Mouse (Mus musculus) cerebellum, postnatal 10 days (tissue): ENCODE data around the gene Knstrn.

Experiments used
- DNase-seq, 2 experiments: peaks; one replicate each; pipeline ENCODE4 v3.0.0; 2021; ENCODE audit warnings: mixed read lengths in 2 of 2

Knstrn gene

GRCm38 (mm10) chr2:118813981-118814836 lies at the start of gene Knstrn:
TSS of gene Knstrn (plus strand) at chr2:118814003.
- DNase-seq: peak; percentile 92 to 97

GRCm38 (mm10) chr2:118764094-118764831 lies 49.5 kb upstream of the Knstrn start:
- peak; percentile 87 to 93 for DNase-seq

- no peak for DNase-seq
Measured at GRCm38 (mm10) chr2:118764875-118765274, 48.9 kb upstream of the Knstrn start.

- DNase-seq: peak in 1 of 2 experiments; percentile 51
Measured at GRCm38 (mm10) chr2:118766041-118767033, 47.5 kb upstream of the Knstrn start.

GRCm38 (mm10) chr2:118772158-118772874 lies 41.5 kb upstream of the Knstrn start, which contains the start of gene Phgr1:
TSS of gene Phgr1 (plus strand) at chr2:118772769.
- no peak for DNase-seq

- no peak for DNase-seq
Measured at GRCm38 (mm10) chr2:118774536-118774935, 39.3 kb upstream of the Knstrn start.

- DNase-seq: peak; percentile 75
Measured at GRCm38 (mm10) chr2:118775396-118775795, 38.4 kb upstream of the Knstrn start.

- peak; percentile 81 to 89 for DNase-seq
Measured at GRCm38 (mm10) chr2:118775846-118776245, 38.0 kb upstream of the Knstrn start.

GRCm38 (mm10) chr2:118776295-118776694 lies 37.5 kb upstream of the Knstrn start:
- DNase-seq: peak; percentile 46 to 66

GRCm38 (mm10) chr2:118778418-118778817 lies 35.4 kb upstream of the Knstrn start:
- DNase-seq: no peak

GRCm38 (mm10) chr2:118779065-118779464 lies 34.7 kb upstream of the Knstrn start:
- peak; percentile 52 to 65 for DNase-seq

- DNase-seq: peak; percentile 97 to 98
Measured at GRCm38 (mm10) chr2:118779504-118780480, 34.0 kb upstream of the Knstrn start, which contains the start of gene Disp2. TSS of gene Disp2 (plus strand) at chr2:118779719.

GRCm38 (mm10) chr2:118781115-118781514 lies 32.7 kb upstream of the Knstrn start:
- no peak for DNase-seq

GRCm38 (mm10) chr2:118782303-118782702 lies 31.5 kb upstream of the Knstrn start:
- DNase-seq: no peak

GRCm38 (mm10) chr2:118783093-118783492 lies 30.7 kb upstream of the Knstrn start:
- no peak for DNase-seq

GRCm38 (mm10) chr2:118783663-118784062 lies 30.1 kb upstream of the Knstrn start:
- DNase-seq: no peak

GRCm38 (mm10) chr2:118786525-118786924 lies 27.3 kb upstream of the Knstrn start:
- DNase-seq: no peak

- DNase-seq: peak; percentile 97
Measured at GRCm38 (mm10) chr2:118789501-118789900, 24.3 kb upstream of the Knstrn start.

- no peak for DNase-seq
Measured at GRCm38 (mm10) chr2:118790221-118790550, 23.6 kb upstream of the Knstrn start.
